Mouse (Mus musculus) heart, embryonic 11.5 days (tissue): Measurements from ENCODE around the gene Acss3. TPM values are rescaled to one million over a fixed set of nuclear protein-coding genes. Genes with fewer than 3 reads are reported as not detected.

Source experiments
- ATAC-seq: fragments of 200-750 bp; cut with Nextera tagmentation; replicated peaks from 2 replicates; pipeline ENCODE4 v1.8.0; 2017; ENCODE audit warnings: moderate library complexity; ENCODE audit not compliant: insufficient number of reproducible peaks, low FRiP score, low TSS enrichment
- H3K27ac ChIP-seq: fragments of 300-500 bp; sonication (generic); 2 replicates; pipeline ENCODE4 v1.5.1; 2014; ENCODE audit warnings: mild to moderate bottlenecking, low read depth, low read length
- H3K27me3 ChIP-seq: fragments of 300-500 bp; sonication (generic); 2 replicates; pipeline ENCODE4 v1.6.1; 2014; ENCODE audit warnings: mild to moderate bottlenecking, low read length, mixed read lengths; ENCODE audit not compliant: control insufficient read depth, insufficient read depth
- H3K36me3 ChIP-seq: fragments of 300-500 bp; sonication (generic); 2 replicates; pipeline ENCODE4 v1.6.1; 2014; ENCODE audit warnings: mild to moderate bottlenecking, low read length, moderate library complexity, mixed read lengths; ENCODE audit not compliant: control insufficient read depth, insufficient read depth
- H3K4me1 ChIP-seq: fragments of 300-500 bp; sonication (generic); 2 replicates; pipeline ENCODE4 v1.6.1; 2014; ENCODE audit warnings: low read length; ENCODE audit not compliant: control insufficient read depth, insufficient read depth
- H3K4me2 ChIP-seq: fragments of 300-500 bp; sonication (generic); 2 replicates; pipeline ENCODE4 v1.6.1; 2014; ENCODE audit warnings: mild to moderate bottlenecking, moderate library complexity
- H3K4me3 ChIP-seq: fragments of 300-500 bp; sonication (generic); 2 replicates; pipeline ENCODE4 v1.5.1; 2014; ENCODE audit warnings: low read depth, low read length
- H3K9ac ChIP-seq: fragments of 300-500 bp; sonication (generic); 2 replicates; pipeline ENCODE4 v1.6.1; 2014; ENCODE audit warnings: mild to moderate bottlenecking, low read depth, low read length, moderate library complexity
- H3K9me3 ChIP-seq: fragments of 300-500 bp; sonication (generic); replicated peaks from 2 replicates; pipeline ENCODE4 v1.6.1; 2016; ENCODE audit warnings: low read length; ENCODE audit not compliant: control insufficient read depth
- WGBS: fragments of 180-500 bp; shearing (Covaris S2); extraction: QIAGEN DNeasy Blood & Tissue Kit; methylation state at CpG from one replicate; pipeline ENCODE4 v1.1.7; 2014; ENCODE audit not compliant: insufficient replicate concordance; 5-methylcytosine and 5-hydroxymethylcytosine counted together
- polyA plus RNA-seq: library from polyadenylated mRNA; unstranded; fragments of >200 nt; fragmentation: Nextera tagmentation; extraction: Ambion mirVana; gene quantifications from 2 replicates; pipeline ENCODE4 v1.2.1, GENCODE M21; 2014

The Acss3 gene
- polyA plus RNA-seq, 1 experiment from 2014 or later, result 2.2 TPM

DNA sequence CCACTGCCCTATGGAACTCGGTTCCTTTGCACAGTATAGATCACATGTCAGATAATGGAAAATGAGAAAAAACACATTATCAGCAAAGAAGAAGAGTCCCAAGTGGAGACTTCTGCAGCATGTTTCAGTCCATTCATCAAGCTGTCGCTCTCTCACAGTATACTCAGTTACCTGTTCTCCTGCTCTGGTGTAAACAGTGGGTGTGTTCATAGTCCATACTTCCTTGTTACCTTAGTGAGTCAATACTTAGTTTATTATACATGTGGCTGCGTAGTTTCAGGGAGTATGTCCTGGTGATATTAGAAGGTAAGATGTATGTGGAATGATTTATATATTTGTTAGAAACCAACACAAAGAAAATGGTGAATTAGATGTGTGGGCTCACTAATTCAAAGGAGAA is 198.7 kb downstream of the Acss3 start:
- ATAC-seq, result no peak
- no peaks in the 10 kb centered on the region for H3K27me3 ChIP-seq
- no peaks in the 10 kb centered on the region for H3K9me3 ChIP-seq
- H3K4me1 ChIP-seq, result no peaks in the 10 kb centered on the region
- H3K4me3 ChIP-seq, result no peak overlapping the region
- H3K27ac ChIP-seq, result no peak overlapping the region
- no peak overlapping the region for H3K9ac ChIP-seq
- no peaks in the 10 kb centered on the region for H3K36me3 ChIP-seq
- H3K4me2 ChIP-seq, result no peak overlapping the region
- WGBS, result 79% methylated on average over 3 of the region's 3 CpGs

DNA sequence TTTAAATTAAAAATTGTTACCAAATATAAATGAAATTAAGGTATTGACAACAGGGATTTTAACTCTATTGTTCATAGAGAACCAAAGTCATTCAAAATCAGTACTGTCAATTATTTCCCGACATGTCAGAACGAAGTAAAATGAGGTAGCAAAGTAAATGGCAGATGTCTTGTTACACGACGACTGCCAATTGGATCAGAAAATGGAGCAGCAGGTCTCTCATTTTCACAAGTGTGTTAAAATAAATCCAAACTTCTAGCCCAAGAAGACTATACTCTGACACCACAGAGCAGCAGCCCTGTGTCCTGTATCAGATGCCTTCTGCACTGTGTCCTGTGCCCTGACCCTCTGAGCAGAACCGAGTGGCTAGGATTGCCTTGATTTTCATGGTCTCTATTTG is 199.1 kb downstream of the Acss3 start:
- H3K4me1 ChIP-seq, result no peaks in the 10 kb centered on the region
- ATAC-seq, result no peak
- H3K4me3 ChIP-seq, result no peak overlapping the region
- no peak overlapping the region for H3K9ac ChIP-seq
- no peak overlapping the region for H3K4me2 ChIP-seq
- no peaks in the 10 kb centered on the region for H3K27me3 ChIP-seq
- H3K27ac ChIP-seq, result no peak overlapping the region
- no peaks in the 10 kb centered on the region for H3K36me3 ChIP-seq
- H3K9me3 ChIP-seq, result no peaks in the 10 kb centered on the region
- WGBS, result 83% methylated on average over 5 of the region's 5 CpGs

DNA sequence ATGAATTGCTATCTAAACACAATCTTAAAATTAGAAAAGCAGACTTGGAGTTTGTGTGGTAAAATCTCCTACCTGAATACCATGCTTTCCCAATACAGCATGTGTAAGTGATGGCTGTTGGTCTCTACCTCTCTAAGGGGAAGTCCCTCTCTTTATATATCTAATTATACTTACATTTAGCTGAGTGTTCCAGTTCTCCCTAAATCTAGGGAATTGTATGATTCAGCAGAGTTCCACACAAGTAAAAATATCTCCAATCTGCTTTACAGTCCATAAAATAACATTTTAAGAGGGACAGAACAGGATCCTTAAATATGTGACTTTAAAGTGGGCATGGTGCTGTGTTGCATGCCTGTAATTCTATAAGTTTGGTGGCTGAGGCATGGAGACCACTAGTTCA is 208.6 kb downstream of the Acss3 start:
- no peak for ATAC-seq

DNA sequence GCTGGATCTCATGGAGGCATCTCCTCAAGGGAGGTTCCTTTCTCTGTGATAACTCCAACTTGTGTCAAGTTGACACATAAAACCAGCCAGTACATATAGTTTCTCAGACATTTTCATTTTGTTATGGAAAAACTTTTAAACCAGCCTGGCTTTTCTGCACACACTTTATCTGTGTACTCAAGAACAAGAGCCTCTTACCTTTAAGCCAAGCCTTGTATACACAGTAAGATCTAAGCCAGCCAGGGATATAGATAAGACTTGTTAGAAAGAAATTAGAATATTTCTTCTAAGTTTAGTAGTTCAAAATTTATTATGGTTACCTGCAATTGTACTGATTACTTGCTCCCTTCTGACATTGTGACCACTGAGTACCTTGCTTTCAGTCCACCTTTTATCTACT is 209.2 kb downstream of the Acss3 start:
- no peak overlapping the region for H3K4me2 ChIP-seq
- H3K27ac ChIP-seq, result no peak overlapping the region
- H3K36me3 ChIP-seq, result no peaks in the 10 kb centered on the region
- no peaks in the 10 kb centered on the region for H3K27me3 ChIP-seq
- H3K4me3 ChIP-seq, result no peak overlapping the region
- H3K9me3 ChIP-seq, result no peaks in the 10 kb centered on the region
- H3K4me1 ChIP-seq, result no peaks in the 10 kb centered on the region
- H3K9ac ChIP-seq, result no peak overlapping the region
- no peak for ATAC-seq

More for the DNA sequence above, 208.6 kb downstream of the Acss3 start:
- no peak overlapping the region for H3K27ac ChIP-seq
- H3K27me3 ChIP-seq, result no peaks in the 10 kb centered on the region
- no peaks in the 10 kb centered on the region for H3K9me3 ChIP-seq
- H3K4me2 ChIP-seq, result no peak overlapping the region
- no peak overlapping the region for H3K4me3 ChIP-seq
- H3K4me1 ChIP-seq, result no peaks in the 10 kb centered on the region
- no peaks in the 10 kb centered on the region for H3K36me3 ChIP-seq
- no peak overlapping the region for H3K9ac ChIP-seq

DNA sequence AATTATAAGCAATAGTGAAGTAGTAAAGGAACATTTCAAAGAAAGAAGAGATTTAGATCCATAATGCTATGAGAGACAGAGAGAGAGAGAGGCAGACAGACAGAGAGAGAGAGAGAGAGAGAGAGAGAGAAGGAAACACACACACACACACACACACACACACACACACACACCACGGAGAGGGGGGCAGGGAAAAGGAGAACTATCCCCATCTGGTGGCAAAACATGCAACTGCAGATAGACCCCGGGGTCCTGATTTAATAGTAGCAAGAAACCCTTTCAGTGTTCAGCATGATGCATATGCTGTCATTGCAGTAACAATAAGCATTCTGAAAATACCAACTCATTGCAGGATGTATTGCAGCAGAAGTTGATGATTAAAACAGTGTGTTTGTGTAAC is 210.4 kb downstream of the Acss3 start:
- no peak overlapping the region for H3K9ac ChIP-seq
- no peaks in the 10 kb centered on the region for H3K4me1 ChIP-seq
- H3K4me2 ChIP-seq, result no peak overlapping the region
- no peak overlapping the region for H3K4me3 ChIP-seq
- H3K36me3 ChIP-seq, result no peaks in the 10 kb centered on the region
- H3K9me3 ChIP-seq, result no peaks in the 10 kb centered on the region
- no peak overlapping the region for H3K27ac ChIP-seq
- no peak for ATAC-seq
- no peaks in the 10 kb centered on the region for H3K27me3 ChIP-seq
- whole genome bisulfite sequencing, result 41% methylated on average over 2 of the region's 2 CpGs

DNA sequence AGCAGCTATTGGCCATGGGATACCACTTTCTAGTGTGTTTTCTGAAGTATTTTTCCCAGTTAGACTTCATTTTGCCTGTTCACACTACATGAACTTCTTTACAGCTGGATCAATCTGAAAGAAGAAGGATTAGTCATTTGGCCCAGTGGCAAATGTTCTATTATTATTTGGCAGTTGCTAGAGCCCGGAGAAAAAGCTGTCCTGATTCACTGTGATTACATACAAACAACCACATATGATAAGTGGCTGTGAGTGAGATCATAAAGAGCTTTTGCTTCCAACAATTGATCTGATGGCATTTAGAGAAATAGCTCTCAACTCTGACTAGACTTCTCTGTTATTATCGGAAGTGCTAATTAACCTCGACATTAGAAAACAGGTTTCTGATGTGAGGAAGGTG is 213.4 kb downstream of the Acss3 start:
- Histone ChIP-seq H3K27ac (no peak overlapping the region), H3K9me3 (no peaks in the 10 kb centered on the region), H3K4me1 (no peaks in the 10 kb centered on the region), H3K4me3 (no peak overlapping the region), H3K36me3 (no peaks in the 10 kb centered on the region), H3K9ac (no peak overlapping the region), H3K27me3 (no peaks in the 10 kb centered on the region), H3K4me2 (no peak overlapping the region)
- ATAC-seq, result no peak
- 69% methylated on average over 3 of the region's 3 CpGs for WGBS

- Histone ChIP-seq H3K4me3 (no peak overlapping the region), H3K27me3 (no peaks in the 10 kb centered on the region), H3K36me3 (no peaks in the 10 kb centered on the region), H3K9ac (no peak overlapping the region), H3K4me2 (no peak overlapping the region), H3K27ac (no peak overlapping the region), H3K4me1 (no peaks in the 10 kb centered on the region), H3K9me3 (no peaks in the 10 kb centered on the region)
- WGBS, result 61% methylated on average over 13 of the region's 13 CpGs
- ATAC-seq, result no peak
Observed at GRCm38 (mm10) chr10:106896351-106896750, 227.1 kb downstream of the Acss3 start.

Other genes starting within 250 kb of the Acss3 start
- gene Lin7a, start 148.0 kb upstream of the Acss3 start, polyA plus RNA-seq, result 1.4 and 2.6 TPM in 2 replicates